Mouse (Mus musculus) spleen, postnatal 36 days (tissue): ENCODE measurements around the gene Map1s.
A peak's percentile ranks its signal among the peaks of the same experiment; 100 is the strongest.

ENCODE experiments used
- DNase-seq, 2 experiments: peaks; one replicate each; pipeline ENCODE4 v3.0.0; 2022; ENCODE audit warnings: low spot score in 2 of 2, mixed read lengths in 1 of 2

Gene Map1s

DNA sequence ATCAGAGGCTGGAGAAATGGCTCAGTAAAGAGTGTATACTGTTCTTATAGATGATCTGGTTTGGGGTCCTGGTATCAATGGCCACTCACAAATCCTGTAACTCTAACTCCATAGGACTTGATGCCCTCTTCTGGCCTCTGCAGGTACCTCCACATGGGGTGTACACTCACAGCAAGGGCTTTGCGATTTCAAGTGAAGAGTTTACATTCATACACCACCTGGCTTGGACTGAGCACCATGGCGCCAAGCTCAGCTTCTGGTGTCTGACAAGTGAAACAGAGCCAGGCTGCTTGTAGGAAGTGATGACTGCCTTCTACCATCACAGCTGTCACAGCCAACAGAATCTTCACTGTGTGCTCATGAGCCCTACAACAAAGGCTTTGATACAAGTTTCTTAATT, 35.7 kb downstream of the Map1s start:
- DNase-seq: no peak

DNA sequence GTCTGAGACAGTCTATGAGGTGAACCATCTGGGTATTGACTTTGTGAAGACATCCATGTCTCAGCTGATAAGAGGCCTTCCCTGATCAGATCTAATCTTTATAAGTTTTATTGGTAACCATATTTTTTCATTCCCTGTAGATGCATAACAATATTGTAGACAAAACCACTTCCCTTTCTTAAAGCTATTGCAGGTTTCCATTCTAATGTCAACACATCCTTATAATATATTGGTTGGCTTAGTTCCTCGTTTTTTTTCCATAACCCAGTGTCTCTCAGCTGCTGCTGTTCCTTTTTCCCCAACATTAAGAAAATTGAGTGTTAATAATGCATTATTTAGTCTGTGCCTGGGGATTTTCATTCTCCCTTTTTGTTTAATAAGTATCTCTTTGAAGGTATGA, 37.5 kb downstream of the Map1s start:
- DNase-seq: no peak

DNA sequence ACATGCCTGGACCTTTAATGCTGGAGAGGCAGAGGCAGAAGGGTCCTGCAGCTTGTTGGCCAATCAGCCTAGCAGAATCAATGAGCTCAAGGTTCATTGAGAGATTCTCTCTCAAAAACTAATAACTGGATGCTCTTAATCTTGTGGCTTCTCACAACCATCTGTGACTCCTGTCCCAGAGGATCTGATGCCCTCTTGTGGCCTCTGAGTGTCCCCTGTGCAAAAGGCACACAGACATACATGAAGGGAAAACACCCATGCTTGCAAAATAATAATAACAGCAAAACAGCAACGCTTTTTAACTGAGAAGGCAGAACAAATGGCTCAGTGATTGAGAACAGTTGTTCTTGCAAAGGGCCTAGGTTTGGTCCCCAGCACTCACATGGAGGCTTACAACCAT, 44.1 kb downstream of the Map1s start:
- no peak for DNase-seq

DNA sequence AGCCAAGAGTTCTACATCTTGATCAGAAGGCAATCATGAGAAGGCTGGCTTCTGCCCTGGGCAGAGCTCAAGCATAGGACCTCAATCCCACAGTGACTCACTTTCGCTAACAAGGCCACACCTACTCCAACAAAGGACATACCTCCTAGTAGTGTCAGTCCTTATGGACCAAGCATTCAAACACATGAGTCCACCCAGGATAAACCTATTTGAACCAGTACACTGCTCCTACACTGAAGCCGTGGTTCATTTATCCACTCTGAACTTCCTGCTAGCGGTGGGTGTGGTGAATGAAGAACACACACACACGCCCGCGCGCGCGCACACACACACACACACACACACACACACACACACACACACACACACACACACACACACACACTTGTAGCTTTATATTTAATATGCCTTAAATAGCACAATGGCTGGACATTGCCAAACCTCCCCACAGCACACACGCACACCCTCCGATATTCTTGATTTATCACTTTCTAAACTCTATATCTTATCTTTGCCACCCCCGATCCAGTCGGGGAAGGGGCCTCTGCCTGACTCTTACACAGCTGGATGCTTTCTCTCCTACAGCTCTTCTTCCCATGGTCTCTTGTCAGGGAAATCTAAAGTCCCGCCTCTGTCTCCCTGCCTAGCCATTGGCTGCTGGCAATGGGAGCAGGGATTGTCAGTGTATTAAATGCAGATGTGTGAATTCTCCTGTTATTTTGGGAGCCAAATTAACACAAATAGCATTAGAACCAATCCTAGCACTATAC, 55.2 kb downstream of the Map1s start:
- DNase-seq: no peak

DNA sequence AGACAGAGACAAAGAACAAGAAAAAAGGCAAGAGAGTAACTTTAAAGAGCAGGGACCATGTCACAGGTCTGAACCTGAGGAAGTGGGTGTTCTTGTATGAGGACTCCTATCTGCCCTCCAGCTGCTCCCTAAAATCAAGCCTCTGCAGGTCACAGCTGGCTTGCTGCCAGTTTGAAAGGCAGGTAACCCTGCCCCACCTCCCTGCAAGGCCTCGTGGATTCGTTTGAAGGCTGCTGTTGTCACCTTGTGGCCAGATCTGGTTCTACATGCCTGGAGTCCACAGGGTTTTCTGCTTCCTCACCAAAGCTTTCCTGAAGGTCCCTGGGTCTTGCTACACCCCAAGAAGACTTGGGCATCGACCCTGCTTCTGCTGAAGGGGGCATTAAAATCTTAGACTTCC, 58.4 kb downstream of the Map1s start:
- DNase-seq: peak; percentile 15 to 17

DNA sequence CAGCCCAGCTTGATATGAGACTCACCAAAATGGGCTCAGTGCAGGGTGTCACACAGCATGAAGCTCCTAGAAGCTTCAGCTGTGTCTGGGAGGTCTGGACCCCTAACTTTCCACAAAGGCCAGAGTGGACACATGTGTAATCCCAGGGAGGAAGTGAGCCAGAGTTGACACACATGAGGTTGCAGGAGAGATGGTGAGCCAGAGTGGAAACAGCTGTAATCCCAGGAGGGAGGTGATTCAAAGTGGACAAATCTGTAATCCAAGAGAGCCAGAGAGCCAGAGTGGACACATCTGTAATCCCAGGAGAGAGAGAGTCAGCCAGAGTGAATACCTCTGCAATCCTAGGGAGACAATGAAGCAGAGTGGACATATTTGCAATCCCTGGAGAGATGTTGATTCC, 59.1 kb downstream of the Map1s start:
- DNase-seq: no peak
